Mouse (Mus musculus) kidney, embryonic 14.5 days (tissue): ENCODE data around the gene Kcnh4. TPM values are rescaled to one million over a fixed set of nuclear protein-coding genes. Genes with fewer than 3 reads are reported as not detected.

ENCODE experiments used
- ATAC-seq: fragments of 200-750 bp; cut with Nextera tagmentation; 2 replicates; pipeline ENCODE4 v1.8.0; 2017; ENCODE audit warnings: moderate number of reproducible peaks, mild to moderate bottlenecking, moderate TSS enrichment, moderate library complexity; ENCODE audit not compliant: low FRiP score, low TSS enrichment
- H3K27ac ChIP-seq: fragments of 300-500 bp; sonication (generic); 2 replicates; pipeline ENCODE4 v1.5.1; 2014; ENCODE audit warnings: low read depth, mild to moderate bottlenecking, low read length, moderate library complexity, mixed read lengths
- H3K27me3 ChIP-seq: fragments of 300-500 bp; sonication (generic); 2 replicates; pipeline ENCODE4 v1.6.1; 2014; ENCODE audit warnings: mild to moderate bottlenecking, low read length; ENCODE audit not compliant: control insufficient read depth, insufficient read depth
- H3K36me3 ChIP-seq: fragments of 300-500 bp; sonication (generic); 2 replicates; pipeline ENCODE4 v1.6.1; 2014; ENCODE audit warnings: low read length, mixed read lengths; ENCODE audit not compliant: control insufficient read depth, insufficient read depth
- H3K4me1 ChIP-seq: fragments of 300-500 bp; sonication (generic); 2 replicates; pipeline ENCODE4 v1.6.1; 2014; ENCODE audit warnings: low read length, mixed read lengths; ENCODE audit not compliant: control insufficient read depth, insufficient read depth
- H3K4me2 ChIP-seq: fragments of 300-500 bp; sonication (generic); replicated peaks from 2 replicates; pipeline ENCODE4 v1.6.1; 2014; ENCODE audit warnings: low read depth, mild to moderate bottlenecking, low read length
- H3K4me3 ChIP-seq: fragments of 300-500 bp; sonication (generic); 2 replicates; pipeline ENCODE4 v1.5.1; 2014; ENCODE audit warnings: mild to moderate bottlenecking, low read length
- H3K9ac ChIP-seq: fragments of 300-500 bp; sonication (generic); 2 replicates; pipeline ENCODE4 v1.6.1; 2014; ENCODE audit warnings: low read depth, mild to moderate bottlenecking, low read length, moderate library complexity
- H3K9me3 ChIP-seq: fragments of 300-500 bp; sonication (generic); 2 replicates; pipeline ENCODE4 v1.6.1; 2016; ENCODE audit warnings: low read length; ENCODE audit not compliant: control insufficient read depth
- WGBS: fragments of 180-500 bp; shearing (Covaris S2); extraction: QIAGEN DNeasy Blood & Tissue Kit; methylation state at CpG from one replicate; pipeline ENCODE4 v1.1.7; 2014; 5-methylcytosine and 5-hydroxymethylcytosine counted together
- polyA plus RNA-seq: library from polyadenylated mRNA; unstranded; fragments of >200 nt; fragmentation: Nextera tagmentation; extraction: Ambion mirVana; gene quantifications from 2 replicates; pipeline ENCODE4 v1.2.1, GENCODE M21; 2014

The Kcnh4 gene
- polyA plus RNA-seq, 1 experiment from 2014 or later, result not detected

GRCm38 (mm10) chr11:100703851-100704531, 55.8 kb downstream of the Kcnh4 start, which contains the start of gene Dhx58:
Gene Dhx58, minus strand, starts transcription at chr11:100704271.
- no peak within 1 kb of the TSS for H3K4me3 ChIP-seq
- no peak within 1 kb of the TSS for H3K4me2 ChIP-seq
- H3K9ac ChIP-seq, result no peak within 1 kb of the TSS

GRCm38 (mm10) chr11:100703366-100703765, 56.4 kb downstream of the Kcnh4 start:
- H3K36me3 ChIP-seq, result peaks cover 40% of the 10 kb centered on the region
- ATAC-seq, result no peak
- no peak overlapping the region for H3K9ac ChIP-seq
- H3K9me3 ChIP-seq, result no peaks in the 10 kb centered on the region
- no peak overlapping the region for H3K4me3 ChIP-seq
- no peak overlapping the region for H3K4me2 ChIP-seq
- no peaks in the 10 kb centered on the region for H3K27me3 ChIP-seq
- H3K27ac ChIP-seq, result no peak overlapping the region
- WGBS, result 65% methylated on average over 11 of the region's 11 CpGs
- H3K4me1 ChIP-seq, result peaks cover 5% of the 10 kb centered on the region; the same call in 1 of the 2 replicates

More at GRCm38 (mm10) chr11:100703851-100704531, 55.8 kb downstream of the Kcnh4 start, which contains the start of gene Dhx58:
- peaks cover 46% of the 10 kb centered on the region for H3K36me3 ChIP-seq
- H3K27ac ChIP-seq, result no peak within 1 kb of the TSS
- no peak for ATAC-seq
- WGBS, result 73% methylated on average over 7 of the region's 7 CpGs
- no peaks in the 10 kb centered on the region for H3K27me3 ChIP-seq
- H3K9me3 ChIP-seq, result no peaks in the 10 kb centered on the region
- H3K4me1 ChIP-seq, result peaks cover 5% of the 10 kb centered on the region; the same call in 1 of the 2 replicates

GRCm38 (mm10) chr11:100702906-100703305, 56.8 kb downstream of the Kcnh4 start:
- no peaks in the 10 kb centered on the region for H3K9me3 ChIP-seq
- WGBS, result 45% methylated on average over 7 of the region's 7 CpGs
- H3K4me3 ChIP-seq, result no peak overlapping the region
- H3K27me3 ChIP-seq, result no peaks in the 10 kb centered on the region
- H3K9ac ChIP-seq, result no peak overlapping the region
- peak overlapping the region; percentile 6; the same call in 1 of the 2 replicates for H3K4me2 ChIP-seq
- no peak for ATAC-seq
- H3K27ac ChIP-seq, result no peak overlapping the region
- peaks cover 35% of the 10 kb centered on the region for H3K36me3 ChIP-seq
- H3K4me1 ChIP-seq, result peaks cover 5% of the 10 kb centered on the region; the same call in 1 of the 2 replicates

GRCm38 (mm10) chr11:100702081-100702851, 57.5 kb downstream of the Kcnh4 start:
- H3K4me3 ChIP-seq, result no peak overlapping the region
- ATAC-seq, result peak; percentile 48
- H3K9ac ChIP-seq, result no peak overlapping the region
- H3K36me3 ChIP-seq, result peaks cover 29% of the 10 kb centered on the region
- H3K27ac ChIP-seq, result no peak overlapping the region
- H3K9me3 ChIP-seq, result no peaks in the 10 kb centered on the region
- 38% methylated on average over 19 of the region's 19 CpGs for WGBS
- H3K4me2 ChIP-seq, result peak overlapping the region; percentile 6; the same call in 1 of the 2 replicates
- no peaks in the 10 kb centered on the region for H3K27me3 ChIP-seq
- H3K4me1 ChIP-seq, result peaks cover 5% of the 10 kb centered on the region; the same call in 1 of the 2 replicates

- peak overlapping the region; percentile 40 for H3K4me2 ChIP-seq
- no peaks in the 10 kb centered on the region for H3K9me3 ChIP-seq
- H3K27ac ChIP-seq, result no peak overlapping the region
- 2% methylated on average over 14 of the region's 14 CpGs for WGBS
- peaks cover 5% of the 10 kb centered on the region; the same call in 1 of the 2 replicates for H3K4me1 ChIP-seq
- peaks cover 20% of the 10 kb centered on the region for H3K36me3 ChIP-seq
- peak overlapping the region; percentile 24; the same call in 1 of the 2 replicates for H3K4me3 ChIP-seq
- H3K27me3 ChIP-seq, result no peaks in the 10 kb centered on the region
- H3K9ac ChIP-seq, result no peak overlapping the region
- ATAC-seq, result no peak
Observed at GRCm38 (mm10) chr11:100701301-100701700, 58.4 kb downstream of the Kcnh4 start.

- no peaks in the 10 kb centered on the region for H3K27me3 ChIP-seq
- H3K36me3 ChIP-seq, result peaks cover 14% of the 10 kb centered on the region
- peak overlapping the region; percentile 40; the same call in 1 of the 2 replicates for H3K4me2 ChIP-seq
- no peaks in the 10 kb centered on the region for H3K9me3 ChIP-seq
- H3K27ac ChIP-seq, result no peak overlapping the region
- H3K4me3 ChIP-seq, result no peak overlapping the region
- H3K9ac ChIP-seq, result no peak overlapping the region
- peaks cover 5% of the 10 kb centered on the region; the same call in 1 of the 2 replicates for H3K4me1 ChIP-seq
- WGBS, result 68% methylated on average over 3 of the region's 3 CpGs
- ATAC-seq, result no peak
Observed at GRCm38 (mm10) chr11:100700710-100701109, 59.0 kb downstream of the Kcnh4 start.

GRCm38 (mm10) chr11:100697921-100698320, 61.8 kb downstream of the Kcnh4 start:
- H3K4me2 ChIP-seq, result no peak overlapping the region
- no peak overlapping the region for H3K9ac ChIP-seq
- WGBS, result 71% methylated on average over 7 of the region's 7 CpGs

GRCm38 (mm10) chr11:100694926-100695325, 64.8 kb downstream of the Kcnh4 start:
- Histone ChIP-seq H3K4me3 (no peak overlapping the region), H3K4me1 (no peaks in the 10 kb centered on the region), H3K4me2 (no peak overlapping the region), H3K36me3 (no peaks in the 10 kb centered on the region), H3K9me3 (no peaks in the 10 kb centered on the region), H3K27me3 (peaks cover 3% of the 10 kb centered on the region; the same call in 1 of the 2 replicates), H3K27ac (no peak overlapping the region), H3K9ac (no peak overlapping the region)
- WGBS, result 44% methylated on average over 5 of the region's 5 CpGs
- ATAC-seq, result peak; percentile 68

More at GRCm38 (mm10) chr11:100697921-100698320, 61.8 kb downstream of the Kcnh4 start:
- no peaks in the 10 kb centered on the region for H3K27me3 ChIP-seq
- ATAC-seq, result no peak
- no peaks in the 10 kb centered on the region for H3K36me3 ChIP-seq
- no peak overlapping the region for H3K27ac ChIP-seq
- H3K4me3 ChIP-seq, result no peak overlapping the region
- H3K4me1 ChIP-seq, result peaks cover 5% of the 10 kb centered on the region; the same call in 1 of the 2 replicates
- no peaks in the 10 kb centered on the region for H3K9me3 ChIP-seq
